Comparison of ENCODE assay signal across 8 mouse cellular contexts in genomic region chr17:57276634-57277121, GRCm38 (mm10). TPM values are rescaled to one million over a fixed set of nuclear protein-coding genes. Genes with fewer than 3 reads are reported as not detected.
DNase-seq lines count a peak whose midpoint lies in the region; ATAC-seq lines count a peak whose summit lies in the region.

No protein-coding gene starts in this region.

- no peaks in the 10 kb centered on the region for H3K36me3 ChIP-seq in intestine, embryonic 15.5 days
- H3K36me3 ChIP-seq in limb, embryonic 10.5 days, result no peaks in the 10 kb centered on the region
- H3K36me3 ChIP-seq in midbrain, embryonic 12.5 days, result no peaks in the 10 kb centered on the region

- peak overlapping the region; percentile 84 for H3K4me2 ChIP-seq in intestine, embryonic 15.5 days (replicated peaks)
- H3K4me2 ChIP-seq in midbrain, embryonic 12.5 days (replicated peaks), result peak overlapping the region; percentile 58

- no peaks in the 10 kb centered on the region for H3K9me3 ChIP-seq in intestine, embryonic 15.5 days
- H3K9me3 ChIP-seq in limb, embryonic 10.5 days (replicated peaks), result no peaks in the 10 kb centered on the region
- no peaks in the 10 kb centered on the region for H3K9me3 ChIP-seq in midbrain, embryonic 12.5 days

- DNase-seq in urinary bladder, postnatal 14 days (ENCODE audit: low spot score), result peak; percentile 73
- no peak for DNase-seq in urinary bladder, adult 2 months (ENCODE audit: low spot score)
- DNase-seq in embryo, embryonic 11 days, result peak; percentile 88
- DNase-seq in gastrocnemius, postnatal 25 days, result peak; percentile 61
- peak; percentile 84 for DNase-seq in limb, embryonic 10.5 days (ENCODE audit: low spot score)
- DNase-seq in spleen, adult 18-20 months, result peak; percentile 43 to 68

- H3K4me1 ChIP-seq in intestine, embryonic 15.5 days (replicated peaks), result peaks cover 12% of the 10 kb centered on the region
- peaks cover 21% of the 10 kb centered on the region for H3K4me1 ChIP-seq in limb, embryonic 10.5 days
- peaks cover 19% of the 10 kb centered on the region for H3K4me1 ChIP-seq in midbrain, embryonic 12.5 days

- no peaks in the 10 kb centered on the region for H3K27me3 ChIP-seq in intestine, embryonic 15.5 days (replicated peaks)
- peaks cover 77% of the 10 kb centered on the region for H3K27me3 ChIP-seq in limb, embryonic 10.5 days (ENCODE audit: low read depth, poor library complexity, severe bottlenecking)
- H3K27me3 ChIP-seq in midbrain, embryonic 12.5 days, result peaks cover 54% of the 10 kb centered on the region

- H3K27ac ChIP-seq in intestine, embryonic 15.5 days, result no peak overlapping the region
- H3K27ac ChIP-seq in limb, embryonic 10.5 days, result no peak overlapping the region
- no peak overlapping the region for H3K27ac ChIP-seq in midbrain, embryonic 12.5 days (replicated peaks)

- peak; percentile 46 for ATAC-seq in intestine, embryonic 15.5 days
- peak; percentile 76 for ATAC-seq in midbrain, embryonic 12.5 days (ENCODE audit: low FRiP score, low read depth)

- WGBS in intestine, embryonic 15.5 days, result under 1% methylated on average over 20 of the region's 20 CpGs
- WGBS in limb, embryonic 10.5 days, result 1% methylated on average over 20 of the region's 20 CpGs
- WGBS in midbrain, embryonic 12.5 days, result under 1% methylated on average over 20 of the region's 20 CpGs

- H3K4me3 ChIP-seq in intestine, embryonic 15.5 days (replicated peaks), result peak overlapping the region; percentile 52
- H3K4me3 ChIP-seq in limb, embryonic 10.5 days, result peak overlapping the region; percentile 53
- peak overlapping the region; percentile 43 for H3K4me3 ChIP-seq in midbrain, embryonic 12.5 days

- H3K9ac ChIP-seq in intestine, embryonic 15.5 days, result no peak overlapping the region
- H3K9ac ChIP-seq in midbrain, embryonic 12.5 days (replicated peaks), result peak overlapping the region; percentile 34; the same call in 1 of the 2 replicates

RNA-seq across cellular contexts. Expression of gene Vav1, which starts 2.2 kb away (rescaled TPM):
- 3.5 and 3.9 TPM in 2 replicates for polyA plus RNA-seq in urinary bladder, adult 2 months (2012; rRNA removed)
- total RNA-seq in gastrocnemius, postnatal 25 days (2021), result under 1 TPM; 0.33 to 0.56 TPM
- polyA plus RNA-seq in intestine, embryonic 15.5 days (2015; fragmentation: Nextera tagmentation; extraction: Ambion mirVana), result 3.2 TPM in 2 replicates
- 1.1 and 1.3 TPM in 2 replicates for polyA plus RNA-seq in limb, embryonic 10.5 days (2016; fragmentation: Nextera tagmentation; extraction: Ambion mirVana)
- 2.0 and 2.1 TPM in 2 replicates for polyA plus RNA-seq in midbrain, embryonic 12.5 days (2016; fragmentation: Nextera tagmentation; extraction: Ambion mirVana)

RNA-seq across cellular contexts. Expression of gene Trip10, which starts 27.4 kb away (rescaled TPM):
- 78.9 and 81.3 TPM in 2 replicates for polyA plus RNA-seq in urinary bladder, adult 2 months (2012; rRNA removed)
- 100 to 1,000 TPM; 132 to 134 TPM for total RNA-seq in gastrocnemius, postnatal 25 days (2021)
- 45.2 and 46.1 TPM in 2 replicates for polyA plus RNA-seq in intestine, embryonic 15.5 days (2015; fragmentation: Nextera tagmentation; extraction: Ambion mirVana)
- polyA plus RNA-seq in limb, embryonic 10.5 days (2016; fragmentation: Nextera tagmentation; extraction: Ambion mirVana), result 34.7 and 42.9 TPM in 2 replicates
- polyA plus RNA-seq in midbrain, embryonic 12.5 days (2016; fragmentation: Nextera tagmentation; extraction: Ambion mirVana), result 23.5 and 26.6 TPM in 2 replicates

RNA-seq across cellular contexts. Expression of gene Gpr108, which starts 28.4 kb away (rescaled TPM):
- 46.5 and 46.9 TPM in 2 replicates for polyA plus RNA-seq in urinary bladder, adult 2 months (2012; rRNA removed)
- 10 to 100 TPM; 20.7 to 22.7 TPM for total RNA-seq in gastrocnemius, postnatal 25 days (2021)
- polyA plus RNA-seq in intestine, embryonic 15.5 days (2015; fragmentation: Nextera tagmentation; extraction: Ambion mirVana), result 32.6 and 34.7 TPM in 2 replicates
- polyA plus RNA-seq in limb, embryonic 10.5 days (2016; fragmentation: Nextera tagmentation; extraction: Ambion mirVana), result 24.7 and 26.7 TPM in 2 replicates
- 23.3 and 24.5 TPM in 2 replicates for polyA plus RNA-seq in midbrain, embryonic 12.5 days (2016; fragmentation: Nextera tagmentation; extraction: Ambion mirVana)

RNA-seq across cellular contexts. Expression of gene C3, which starts 48.7 kb away (rescaled TPM):
- 163 and 168 TPM in 2 replicates for polyA plus RNA-seq in urinary bladder, adult 2 months (2012; rRNA removed)
- 10 to 100 TPM in 1 of 2 experiments, 1 to 10 TPM in 1; 2.5 to 26.2 TPM for total RNA-seq in gastrocnemius, postnatal 25 days (2021)
- 4.3 and 7.7 TPM in 2 replicates for polyA plus RNA-seq in intestine, embryonic 15.5 days (2015; fragmentation: Nextera tagmentation; extraction: Ambion mirVana)
- 0.03 and 0.15 TPM in 2 replicates for polyA plus RNA-seq in limb, embryonic 10.5 days (2016; fragmentation: Nextera tagmentation; extraction: Ambion mirVana)
- polyA plus RNA-seq in midbrain, embryonic 12.5 days (2016; fragmentation: Nextera tagmentation; extraction: Ambion mirVana), result 0.50 and 0.64 TPM in 2 replicates
